Mouse (Mus musculus): ENCODE results near the gene Cdc73. TPM values are rescaled to one million over a fixed set of nuclear protein-coding genes. Genes with fewer than 3 reads are reported as not detected.

Gene Cdc73
- polyA plus RNA-seq, 2 experiments = 9.4 to 10.7 TPM

DNA sequence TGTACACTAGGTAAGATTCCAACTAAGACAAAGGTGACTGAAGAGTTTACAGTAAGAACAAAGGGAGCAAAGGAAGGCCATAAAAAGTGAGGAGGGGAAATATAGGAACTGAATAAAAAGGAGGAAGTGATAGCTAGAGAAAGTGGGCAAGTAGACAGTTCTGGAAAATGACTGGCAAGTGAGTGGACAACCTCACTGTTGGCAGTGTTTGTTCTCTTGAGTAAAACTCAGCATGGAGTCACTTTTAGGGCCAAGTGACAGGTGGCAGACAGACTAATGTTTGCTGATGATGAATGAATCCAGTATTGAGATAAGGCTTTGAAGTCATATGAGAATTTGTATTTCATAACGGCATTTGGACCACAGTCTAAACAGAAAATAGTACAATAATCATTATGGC is 144.5 kb downstream of the Cdc73 start:
- DNase-seq (ENCODE audit: low read depth in 3 of 3, low spot score in 3 of 3) = no peak

DNA sequence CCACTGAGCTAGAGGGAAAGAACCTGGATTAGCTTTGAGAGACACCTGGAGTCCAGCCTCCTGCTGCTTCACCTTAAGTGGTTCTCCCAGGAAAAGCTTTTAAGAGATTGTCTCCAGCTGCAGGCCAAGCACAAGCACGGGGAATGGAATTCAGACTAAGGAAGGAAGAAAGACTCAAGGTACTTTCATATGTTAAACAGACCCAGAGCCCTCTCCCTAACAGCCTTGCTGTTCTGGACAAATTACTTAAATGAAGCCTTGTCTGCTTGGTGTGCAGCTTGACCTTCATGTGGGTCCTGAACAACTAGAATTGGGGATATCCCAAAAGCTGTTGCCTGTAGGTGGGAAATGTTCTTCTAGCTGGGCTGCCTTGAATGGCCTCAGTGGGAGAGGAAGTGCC is 147.2 kb downstream of the Cdc73 start:
- 19% methylated on average over 1 of the region's 1 CpGs for WGBS (ENCODE audit: insufficient replicate concordance)
- Histone ChIP-seq H3K9ac (replicated peaks) (no peak overlapping the region), H3K36me3 (replicated peaks; ENCODE audit: control insufficient read depth, insufficient read depth, low read depth) (no peaks in the 10 kb centered on the region), H3K4me2 (ENCODE audit: low read depth) (no peak overlapping the region), H3K27me3 (ENCODE audit: control insufficient read depth, insufficient read depth, low read length) (no peaks in the 10 kb centered on the region), H3K27ac (no peak overlapping the region), H3K4me1 (replicated peaks; ENCODE audit: control insufficient read depth in 2 of 2, insufficient read depth in 2 of 2, low read length in 1 of 2) (no peaks in the 10 kb centered on the region), H3K4me3 (ENCODE audit: insufficient read depth in 1 of 2, low read depth in 2 of 2, low read length in 2 of 2) (no peak overlapping the region), H3K9me3 (ENCODE audit: control insufficient read depth, low read length) (no peaks in the 10 kb centered on the region)
- DNase-seq (ENCODE audit: low read depth in 3 of 3, low spot score in 3 of 3) = no peak
- no peak for ATAC-seq (ENCODE audit: insufficient read depth)
- no peak for TF ChIP-seq EP300 (IDR thresholded peaks at IDR 0.05; ENCODE audit: low read depth)
- no peak for TF ChIP-seq CTCF (IDR thresholded peaks at IDR 0.05; ENCODE audit: low read depth)

More for the DNA sequence above, 144.5 kb downstream of the Cdc73 start:
- Histone ChIP-seq H3K4me1 (replicated peaks; ENCODE audit: control insufficient read depth in 2 of 2, insufficient read depth in 2 of 2, low read length in 1 of 2) (no peaks in the 10 kb centered on the region), H3K4me3 (ENCODE audit: insufficient read depth in 1 of 2, low read depth in 2 of 2, low read length in 2 of 2) (no peak overlapping the region), H3K9ac (replicated peaks) (no peak overlapping the region), H3K4me2 (ENCODE audit: low read depth) (no peak overlapping the region), H3K27ac (no peak overlapping the region), H3K27me3 (ENCODE audit: control insufficient read depth, insufficient read depth, low read length) (no peaks in the 10 kb centered on the region), H3K9me3 (ENCODE audit: control insufficient read depth, low read length) (no peaks in the 10 kb centered on the region), H3K36me3 (replicated peaks; ENCODE audit: control insufficient read depth, insufficient read depth, low read depth) (no peaks in the 10 kb centered on the region)
- ATAC-seq (ENCODE audit: insufficient read depth) = no peak
- TF ChIP-seq EP300 (IDR thresholded peaks at IDR 0.05; ENCODE audit: low read depth) (no peak), CTCF (IDR thresholded peaks at IDR 0.05; ENCODE audit: low read depth) (no peak)
- 56% methylated on average over 1 of the region's 1 CpGs for WGBS (ENCODE audit: insufficient replicate concordance)

DNA sequence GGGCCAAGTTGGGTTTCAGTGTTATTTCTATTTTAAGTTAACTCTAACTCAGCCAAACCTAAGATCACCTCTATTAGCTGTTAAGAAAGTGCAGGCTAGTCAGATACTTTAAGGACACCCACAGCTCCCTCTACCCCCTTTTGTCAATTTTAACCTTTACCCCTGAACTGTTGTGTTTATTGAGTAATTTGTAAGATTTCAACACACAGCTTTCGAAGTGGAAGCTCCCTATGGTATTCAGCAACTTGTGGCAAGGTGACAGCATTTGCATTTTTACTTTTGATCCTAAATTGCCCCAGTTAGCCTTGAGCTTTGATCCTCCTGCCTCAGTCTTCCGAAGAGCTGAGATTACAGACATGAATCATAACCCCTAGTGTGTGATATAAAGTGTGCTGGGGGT is 148.1 kb downstream of the Cdc73 start:
- no peak for DNase-seq (ENCODE audit: low read depth in 3 of 3, low spot score in 3 of 3)
- H3K4me2 ChIP-seq (ENCODE audit: low read depth) = no peak overlapping the region
- 20% methylated on average over 2 of the region's 2 CpGs for WGBS (ENCODE audit: insufficient replicate concordance)

More for the DNA sequence above, 148.1 kb downstream of the Cdc73 start:
- no peak for TF ChIP-seq CTCF (IDR thresholded peaks at IDR 0.05; ENCODE audit: low read depth)
- TF ChIP-seq EP300 (IDR thresholded peaks at IDR 0.05; ENCODE audit: low read depth) = no peak
- ATAC-seq (ENCODE audit: insufficient read depth) = no peak
- H3K9me3 ChIP-seq (ENCODE audit: control insufficient read depth, low read length) = no peaks in the 10 kb centered on the region
- H3K36me3 ChIP-seq (replicated peaks; ENCODE audit: control insufficient read depth, insufficient read depth, low read depth) = no peaks in the 10 kb centered on the region
- no peak overlapping the region for H3K4me3 ChIP-seq (ENCODE audit: insufficient read depth in 1 of 2, low read depth in 2 of 2, low read length in 2 of 2)
- H3K4me1 ChIP-seq (replicated peaks; ENCODE audit: control insufficient read depth in 2 of 2, insufficient read depth in 2 of 2, low read length in 1 of 2) = no peaks in the 10 kb centered on the region
- H3K27ac ChIP-seq = no peak overlapping the region
- H3K9ac ChIP-seq (replicated peaks) = no peak overlapping the region
- H3K27me3 ChIP-seq (ENCODE audit: control insufficient read depth, insufficient read depth, low read length) = no peaks in the 10 kb centered on the region

Other genes with a start within 250 kb of the Cdc73 start
- gene B3galt2, start 62.2 kb downstream of the Cdc73 start, polyA plus RNA-seq (2012; rRNA removed) = not detected in 2 replicates
- 0.03 and 0.08 TPM in 2 replicates for gene B3galt2, start 62.2 kb downstream of the Cdc73 start, polyA plus RNA-seq (2014; fragmentation: Nextera tagmentation; extraction: Ambion mirVana)
- gene Glrx2, start 13.4 kb upstream of the Cdc73 start, polyA plus RNA-seq (2012; rRNA removed) = 7.6 and 19.9 TPM in 2 replicates
- gene Glrx2, start 13.4 kb upstream of the Cdc73 start, polyA plus RNA-seq (2014; fragmentation: Nextera tagmentation; extraction: Ambion mirVana) = 38.0 and 44.6 TPM in 2 replicates
- 0.45 and 0.71 TPM in 2 replicates for gene Trove2, start 74.2 kb upstream of the Cdc73 start, polyA plus RNA-seq (2012; rRNA removed)
- gene Trove2, start 74.2 kb upstream of the Cdc73 start, polyA plus RNA-seq (2014; fragmentation: Nextera tagmentation; extraction: Ambion mirVana) = 1.3 and 1.6 TPM in 2 replicates
- gene Uchl5, start 74.4 kb upstream of the Cdc73 start, polyA plus RNA-seq (2012; rRNA removed) = 9.5 and 21.4 TPM in 2 replicates
- 67.9 and 70.4 TPM in 2 replicates for gene Uchl5, start 74.4 kb upstream of the Cdc73 start, polyA plus RNA-seq (2014; fragmentation: Nextera tagmentation; extraction: Ambion mirVana)

Data from liver, embryonic 14.5 days (tissue).